9 mouse cellular contexts compared by ENCODE assay signal in genomic region chr14:72158537-72159323, GRCm38 (mm10).
DNase-seq lines count a peak whose midpoint lies in the region; ATAC-seq and TF ChIP-seq lines count a peak whose summit lies in the region.
"Had no signal": no experiment of that assay in that cellular context is flagged by ENCODE, and none has a peak within 500 bp of the region (broad histone marks: within the 10 kb centered on the region; RNA-seq: fewer than 3 reads in every experiment).

No protein-coding gene starts in this region.

- ATAC-seq in neural tube, embryonic 11.5 days (ENCODE audit: insufficient read depth, low FRiP score, low TSS enrichment), result peak; percentile 94
- ATAC-seq in erythroblast, adult 5-6 weeks (replicated peaks; ENCODE audit: low FRiP score, poor library complexity, severe bottlenecking), result no peak

- H3K27me3 ChIP-seq in neural tube, embryonic 11.5 days (ENCODE audit: control insufficient read depth, insufficient read depth, low read length), result no peaks in the 10 kb centered on the region
- H3K27me3 ChIP-seq: liver, embryonic 15.5 days had no signal

- peak overlapping the region; percentile 7 for H3K4me2 ChIP-seq in neural tube, embryonic 11.5 days (ENCODE audit: low read depth)
- H3K4me2 ChIP-seq: liver, embryonic 15.5 days had no signal

- peak; percentile 52 to 53 for DNase-seq in cerebellum, postnatal 10 days
- no peak for DNase-seq in cerebellum, adult 11 months
- no peak for DNase-seq in ES-E14 (ENCODE audit: low read depth, low spot score)
- peak; percentile 68 for DNase-seq in forelimb bud, embryonic 11.5 days (ENCODE audit: low read depth, low spot score)
- DNase-seq in layer of hippocampus, postnatal 14 days (ENCODE audit: low spot score in 2 of 2), result peak; percentile 15 to 36
- peak; percentile 72 for DNase-seq in neural tube, embryonic 11.5 days (ENCODE audit: low spot score)
- DNase-seq in spleen, postnatal 4 days (ENCODE audit: low spot score in 2 of 2), result no peak

- H3K4me1 ChIP-seq in ES-E14 (ENCODE audit: control insufficient read depth in 2 of 2, insufficient read depth in 2 of 2, low read length in 2 of 2, poor library complexity in 1 of 2), result no peaks in the 10 kb centered on the region
- no peaks in the 10 kb centered on the region for H3K4me1 ChIP-seq in neural tube, embryonic 11.5 days (ENCODE audit: control insufficient read depth, insufficient read depth, low read length)
- H3K4me1 ChIP-seq: liver, embryonic 15.5 days had no signal

- no peaks in the 10 kb centered on the region for H3K9me3 ChIP-seq in ES-E14 (ENCODE audit: control insufficient read depth, insufficient read depth, low read depth, low read length)
- no peaks in the 10 kb centered on the region for H3K9me3 ChIP-seq in neural tube, embryonic 11.5 days (ENCODE audit: control insufficient read depth, low read length)
- H3K9me3 ChIP-seq: liver, embryonic 15.5 days had no signal

- no peaks in the 10 kb centered on the region for H3K36me3 ChIP-seq in ES-E14 (ENCODE audit: control insufficient read depth, insufficient read depth, low read length, poor library complexity, severe bottlenecking)
- no peaks in the 10 kb centered on the region for H3K36me3 ChIP-seq in neural tube, embryonic 11.5 days (ENCODE audit: control insufficient read depth, insufficient read depth, low read length)
- H3K36me3 ChIP-seq: liver, embryonic 15.5 days had no signal

- in situ Hi-C loops in ES-E14 (cut with MboI; ENCODE audit: low sequenced_read_pairs in 2 of 2, unreplicated experiment in 2 of 2), result no loop called here

- H3K9ac ChIP-seq in ES-E14 (ENCODE audit: insufficient read depth, low read depth, low read length, poor library complexity, severe bottlenecking), result peak overlapping the region; percentile 31; the same call in 1 of the 2 replicates
- no peak overlapping the region for H3K9ac ChIP-seq in neural tube, embryonic 11.5 days (ENCODE audit: low read length)
- H3K9ac ChIP-seq: liver, embryonic 15.5 days had no signal

- H3K4me3 ChIP-seq in ES-E14 (ENCODE audit: insufficient read depth in 1 of 2, low read depth in 1 of 2, low read length in 2 of 2, poor library complexity in 1 of 2, severe bottlenecking in 1 of 2), result peak overlapping the region in 1 of 2 experiments; percentile 33; a peak in 2 of 4 replicates
- no peak overlapping the region for H3K4me3 ChIP-seq in neural tube, embryonic 11.5 days (ENCODE audit: low read depth, low read length)
- H3K4me3 ChIP-seq: liver, embryonic 15.5 days had no signal

- WGBS in neural tube, embryonic 11.5 days, result 2% methylated on average over 13 of the region's 13 CpGs

- no peak overlapping the region for H3K27ac ChIP-seq in ES-E14 (ENCODE audit: insufficient read depth, low read depth, low read length, poor library complexity, severe bottlenecking)
- H3K27ac ChIP-seq in neural tube, embryonic 11.5 days (ENCODE audit: low read depth, low read length), result peak overlapping the region; percentile 49
- H3K27ac ChIP-seq: liver, embryonic 15.5 days had no signal

TF ChIP-seq in ES-E14, 5 proteins besides CTCF, POLR2A, EP300 and RAD21:
- TF ChIP-seq HCFC1 (IDR thresholded peaks at IDR 0.05; ENCODE audit: borderline replicate concordance, insufficient read depth, low read length), result no peak
- TF ChIP-seq MAFK (IDR thresholded peaks at IDR 0.05; ENCODE audit: insufficient read depth, low read depth, low read length), result no peak
- no peak for TF ChIP-seq CHD2 (IDR thresholded peaks at IDR 0.05; ENCODE audit: low read depth, low read length)
- TF ChIP-seq ZC3H11A (IDR thresholded peaks at IDR 0.05; ENCODE audit: borderline replicate concordance, low read depth, low read length), result no peak
- no peak for TF ChIP-seq ZNF384 (IDR thresholded peaks at IDR 0.05; ENCODE audit: low read depth, low read length)
TF ChIP-seq in ES-E14: peak in this region for 0.

Comparison
In these comparisons a context has a peak if more than half of its experiments do, and no peak if none do; other contexts are left out.
1. DNase-seq: peak in cerebellum, postnatal 10 days (2 of 2), forelimb bud, embryonic 11.5 days (single experiment), layer of hippocampus, postnatal 14 days (2 of 2) and neural tube, embryonic 11.5 days (single experiment); none in cerebellum, adult 11 months (single experiment), ES-E14 (single experiment) and spleen, postnatal 4 days (0 of 2).